Mouse (Mus musculus) heart, adult 9 months (tissue): Measurements from ENCODE around the gene Ywhae.
"Not testable (repeated sequence)": the region's sequence is repeated elsewhere in the genome, so short reads cannot be mapped to it uniquely, and the experiment has no call there.

ENCODE experiments used
- DNase-seq, 2 experiments: peaks; one replicate each; pipeline ENCODE4 v3.0.0; 2022; ENCODE audit warnings: low spot score in 2 of 2

Gene Ywhae

GRCm38 (mm10) chr11:75732434-75733226, at the start of gene Ywhae:
Ywhae (plus strand) TSS chr11:75732869.
- peak; percentile 90 to 92 for DNase-seq

GRCm38 (mm10) chr11:75684462-75684861, 48.2 kb upstream of the Ywhae start:
- no peak for DNase-seq

GRCm38 (mm10) chr11:75684956-75685355, 47.7 kb upstream of the Ywhae start:
- DNase-seq: no peak

GRCm38 (mm10) chr11:75687343-75687993, 45.2 kb upstream of the Ywhae start:
- DNase-seq: no peak

- DNase-seq: no peak
These were observed 44.5 kb upstream of the Ywhae start for GRCm38 (mm10) chr11:75688132-75688531.

GRCm38 (mm10) chr11:75689977-75690376, 42.7 kb upstream of the Ywhae start:
- no peak for DNase-seq

GRCm38 (mm10) chr11:75691047-75691446, 41.6 kb upstream of the Ywhae start:
- no peak for DNase-seq

GRCm38 (mm10) chr11:75693570-75693969, 39.1 kb upstream of the Ywhae start:
- DNase-seq: no peak

GRCm38 (mm10) chr11:75697464-75697863, 35.2 kb upstream of the Ywhae start:
- not testable (repeated sequence) for DNase-seq

GRCm38 (mm10) chr11:75700557-75700956, 32.1 kb upstream of the Ywhae start:
- no peak for DNase-seq

GRCm38 (mm10) chr11:75702761-75703160, 29.9 kb upstream of the Ywhae start:
- DNase-seq: no peak

- no peak for DNase-seq
These were observed 28.9 kb upstream of the Ywhae start for GRCm38 (mm10) chr11:75703748-75704147.

DNA sequence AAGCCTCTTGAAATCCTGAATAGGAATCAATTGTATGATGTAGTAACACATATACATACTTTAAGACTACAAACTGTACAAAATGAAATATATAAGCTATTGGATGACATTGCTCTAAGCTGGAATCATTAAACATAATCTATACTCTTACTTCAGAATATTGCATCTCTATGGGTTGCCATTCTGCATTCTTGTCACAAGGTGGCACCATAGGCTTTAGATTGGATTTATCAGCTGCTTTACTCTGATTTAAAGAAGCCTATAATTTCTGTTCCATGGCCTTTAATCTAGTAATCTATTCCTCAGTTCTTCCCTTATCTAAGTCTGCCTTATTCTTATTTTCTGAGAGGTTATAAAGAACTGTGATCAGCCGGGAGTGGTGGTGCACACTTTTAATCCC, 18.7 kb upstream of the Ywhae start:
- DNase-seq: no peak

GRCm38 (mm10) chr11:75715556-75715955, 17.1 kb upstream of the Ywhae start:
- no peak for DNase-seq

DNA sequence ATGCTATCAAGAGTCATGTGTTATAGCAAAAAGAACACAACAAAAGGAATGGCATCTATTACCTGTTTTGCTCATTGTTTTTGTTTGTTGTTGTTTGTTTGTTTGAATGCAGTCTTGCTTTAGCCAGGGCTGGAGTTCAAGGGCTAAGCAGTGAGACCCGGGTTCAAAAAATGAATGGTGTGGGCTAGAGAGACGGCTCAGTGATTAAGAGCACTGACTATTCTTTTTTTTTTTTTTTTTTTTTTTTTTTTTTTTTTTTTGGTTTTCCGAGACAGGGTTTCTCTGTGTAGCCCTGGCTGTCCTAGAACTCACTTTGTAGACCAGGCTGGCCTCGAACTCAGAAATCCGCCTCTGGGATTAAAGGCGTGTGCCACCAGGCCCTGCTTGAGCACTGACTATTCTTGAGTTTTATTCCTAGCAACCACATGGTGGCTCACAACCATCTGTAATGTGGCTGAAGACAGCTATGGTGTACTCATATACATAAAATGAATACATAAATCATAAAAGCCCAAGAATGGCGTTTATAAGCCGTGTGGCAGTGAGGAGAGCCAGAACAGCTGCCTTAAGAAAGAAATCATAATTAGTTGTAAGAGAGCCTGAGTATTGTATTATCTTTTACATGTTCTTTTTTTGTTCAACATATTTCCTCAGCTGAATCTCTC, 15.9 kb upstream of the Ywhae start:
- DNase-seq: no peak

- DNase-seq: no peak
These were observed 10.3 kb upstream of the Ywhae start for GRCm38 (mm10) chr11:75722339-75722738.

- no peak for DNase-seq
These were observed 5.5 kb upstream of the Ywhae start for GRCm38 (mm10) chr11:75727168-75727567.

DNA sequence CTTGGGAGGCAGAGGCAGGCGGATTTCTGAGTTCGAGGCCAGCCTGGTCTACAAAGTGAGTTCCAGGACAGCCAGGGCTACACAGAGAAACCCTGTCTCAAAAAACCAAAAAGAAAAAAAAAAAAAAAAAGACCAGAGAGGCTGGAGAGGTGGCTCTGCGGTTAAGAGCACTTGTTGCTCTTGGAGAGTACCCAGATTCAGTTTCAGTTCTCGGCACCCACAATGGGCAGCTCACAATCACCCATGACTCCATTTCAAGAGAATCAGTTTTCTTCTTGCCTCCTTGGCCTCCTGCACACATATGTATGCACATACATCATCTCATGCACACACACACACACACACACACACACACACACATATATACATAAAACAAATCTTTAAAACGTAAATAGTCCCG, 5.0 kb upstream of the Ywhae start:
- DNase-seq: not testable (repeated sequence)

GRCm38 (mm10) chr11:75733227-75733940, 715 bp downstream of the Ywhae start:
- DNase-seq: peak; percentile 83 to 86

GRCm38 (mm10) chr11:75735462-75736252, 3.0 kb downstream of the Ywhae start:
- no peak for DNase-seq

- no peak for DNase-seq
These were observed 4.3 kb downstream of the Ywhae start for GRCm38 (mm10) chr11:75736978-75737377.
